Mouse (Mus musculus) forebrain, postnatal 0 days (tissue): ENCODE results near the gene Egflam. TPM values are rescaled to one million over a fixed set of nuclear protein-coding genes. Genes with fewer than 3 reads are reported as not detected.
A peak's percentile ranks its signal among the peaks of the same experiment; 100 is the strongest.

Experiments used
- ATAC-seq: fragments of 200-750 bp; cut with Nextera tagmentation; 2 replicates; pipeline ENCODE4 v1.8.0; 2017; ENCODE audit warnings: mild to moderate bottlenecking, moderate library complexity
- DNase-seq: peaks from one replicate; pipeline ENCODE4 v3.0.0-alpha.2; 2015
- H3K27ac ChIP-seq: fragments of 300-500 bp; sonication (generic); 2 replicates; pipeline ENCODE4 v1.5.1; 2014; ENCODE audit warnings: low read depth, mild to moderate bottlenecking, antibody characterized with exemption, low read length, moderate library complexity, mixed read lengths
- H3K27me3 ChIP-seq: fragments of 300-500 bp; sonication (generic); 2 replicates; pipeline ENCODE4 v1.6.1; 2014; ENCODE audit warnings: mild to moderate bottlenecking, low read length, mixed read lengths; ENCODE audit not compliant: insufficient read depth
- H3K36me3 ChIP-seq: fragments of 300-500 bp; sonication (generic); 2 replicates; pipeline ENCODE4 v1.6.1; 2014; ENCODE audit warnings: mild to moderate bottlenecking, moderate library complexity; ENCODE audit not compliant: insufficient read depth
- H3K4me1 ChIP-seq: fragments of 300-500 bp; sonication (generic); 2 replicates; pipeline ENCODE4 v1.6.1; 2014; ENCODE audit warnings: antibody characterized with exemption; ENCODE audit not compliant: insufficient read depth
- H3K4me2 ChIP-seq: fragments of 300-500 bp; sonication (generic); 2 replicates; pipeline ENCODE4 v1.6.1; 2014; ENCODE audit warnings: low read depth, mild to moderate bottlenecking, moderate library complexity
- H3K4me3 ChIP-seq: fragments of 300-500 bp; sonication (generic); 2 replicates; pipeline ENCODE4 v1.5.1; 2014; ENCODE audit warnings: low read depth, low read length, mixed read lengths
- H3K9ac ChIP-seq: fragments of 300-500 bp; sonication (generic); 2 replicates; pipeline ENCODE4 v1.6.1; 2014; ENCODE audit warnings: mild to moderate bottlenecking
- H3K9me3 ChIP-seq: fragments of 300-500 bp; sonication (generic); 2 replicates; pipeline ENCODE4 v1.6.1; 2016; ENCODE audit warnings: low read length
- CTCF ChIP-seq: sonication (generic); IDR thresholded peaks from 2 replicates; pipeline ENCODE4 v1.5.1; 2016; ENCODE audit warnings: antibody characterized with exemption, control low read depth, low read depth
- WGBS: fragments of 180-500 bp; shearing (Covaris S2); extraction: QIAGEN DNeasy Blood & Tissue Kit; methylation state at CpG from one replicate; pipeline ENCODE4 v1.1.7; 2014; 5-methylcytosine and 5-hydroxymethylcytosine counted together
- polyA plus RNA-seq: library from polyadenylated mRNA; unstranded; fragments of >200 nt; fragmentation: Nextera tagmentation; extraction: Ambion mirVana; gene quantifications from 2 replicates; pipeline ENCODE4 v1.2.1, GENCODE M21; 2015
- total RNA-seq: library from RNA; depleted of rRNA; stranded (reverse); fragments of >200 nt; gene quantifications from 2 replicates; pipeline ENCODE4 v1.2.3, GENCODE M21; 2014

Gene Egflam
- total and polyA plus RNA-seq, 2 experiments from 2014 or later: 4.5 to 5.1 TPM

GRCm38 (mm10) chr15:7295199-7295598, 103.0 kb downstream of the Egflam start:
- 88% methylated on average over 1 of the region's 1 CpGs for WGBS
- H3K27me3 ChIP-seq: no peaks in the 10 kb centered on the region
- H3K4me2 ChIP-seq: no peak overlapping the region
- no peak overlapping the region for H3K27ac ChIP-seq
- no peak for TF ChIP-seq CTCF
- no peak for ATAC-seq
- H3K4me1 ChIP-seq: no peaks in the 10 kb centered on the region
- H3K36me3 ChIP-seq: no peaks in the 10 kb centered on the region
- no peak overlapping the region for H3K9ac ChIP-seq
- H3K9me3 ChIP-seq: no peaks in the 10 kb centered on the region
- no peak overlapping the region for H3K4me3 ChIP-seq
- no peak for DNase-seq

- H3K9me3 ChIP-seq: no peaks in the 10 kb centered on the region
- H3K4me1 ChIP-seq: no peaks in the 10 kb centered on the region
- no peak overlapping the region for H3K9ac ChIP-seq
- no peak overlapping the region for H3K4me2 ChIP-seq
- ATAC-seq: peak; percentile 53; the same call in 1 of the 2 replicates
- no peaks in the 10 kb centered on the region for H3K27me3 ChIP-seq
- DNase-seq: no peak
- no peak overlapping the region for H3K27ac ChIP-seq
- TF ChIP-seq CTCF: no peak
- H3K36me3 ChIP-seq: no peaks in the 10 kb centered on the region
- no peak overlapping the region for H3K4me3 ChIP-seq
Measured at GRCm38 (mm10) chr15:7292854-7293253, 105.3 kb downstream of the Egflam start.

- Histone ChIP-seq H3K4me2 (no peak overlapping the region), H3K36me3 (no peaks in the 10 kb centered on the region), H3K4me1 (no peaks in the 10 kb centered on the region), H3K9me3 (no peaks in the 10 kb centered on the region), H3K27me3 (no peaks in the 10 kb centered on the region), H3K9ac (no peak overlapping the region), H3K27ac (no peak overlapping the region), H3K4me3 (no peak overlapping the region)
- 90% methylated on average over 4 of the region's 4 CpGs for WGBS
- no peak for ATAC-seq
- DNase-seq: no peak
- TF ChIP-seq CTCF: no peak
Measured at GRCm38 (mm10) chr15:7290003-7290402, 108.2 kb downstream of the Egflam start.

- DNase-seq: no peak
- H3K4me2 ChIP-seq: no peak overlapping the region
Measured at GRCm38 (mm10) chr15:7289516-7289915, 108.7 kb downstream of the Egflam start.

GRCm38 (mm10) chr15:7288841-7289424, 109.3 kb downstream of the Egflam start:
- no peak overlapping the region for H3K4me2 ChIP-seq
- no peak overlapping the region for H3K9ac ChIP-seq
- no peak overlapping the region for H3K27ac ChIP-seq
- no peaks in the 10 kb centered on the region for H3K4me1 ChIP-seq
- H3K9me3 ChIP-seq: no peaks in the 10 kb centered on the region
- no peaks in the 10 kb centered on the region for H3K36me3 ChIP-seq
- TF ChIP-seq CTCF: no peak
- 41% methylated on average over 4 of the region's 4 CpGs for WGBS
- no peaks in the 10 kb centered on the region for H3K27me3 ChIP-seq
- ATAC-seq (no peak), DNase-seq (no peak)
- H3K4me3 ChIP-seq: no peak overlapping the region

More at GRCm38 (mm10) chr15:7289516-7289915, 108.7 kb downstream of the Egflam start:
- no peaks in the 10 kb centered on the region for H3K27me3 ChIP-seq
- H3K36me3 ChIP-seq: no peaks in the 10 kb centered on the region
- no peak overlapping the region for H3K9ac ChIP-seq
- H3K4me1 ChIP-seq: no peaks in the 10 kb centered on the region
- H3K9me3 ChIP-seq: no peaks in the 10 kb centered on the region
- no peak for TF ChIP-seq CTCF
- H3K4me3 ChIP-seq: no peak overlapping the region
- ATAC-seq: no peak
- no peak overlapping the region for H3K27ac ChIP-seq
- WGBS: 77% methylated on average over 14 of the region's 14 CpGs

- DNase-seq (no peak), ATAC-seq (no peak)
- Histone ChIP-seq H3K27me3 (no peaks in the 10 kb centered on the region), H3K4me3 (no peak overlapping the region), H3K36me3 (no peaks in the 10 kb centered on the region), H3K9me3 (no peaks in the 10 kb centered on the region), H3K27ac (no peak overlapping the region), H3K4me2 (no peak overlapping the region), H3K9ac (no peak overlapping the region), H3K4me1 (no peaks in the 10 kb centered on the region)
- TF ChIP-seq CTCF: no peak
- WGBS: 81% methylated on average over 3 of the region's 3 CpGs
Measured at GRCm38 (mm10) chr15:7287911-7288310, 110.3 kb downstream of the Egflam start.

- ATAC-seq (no peak), DNase-seq (no peak)
- Histone ChIP-seq H3K4me3 (no peak overlapping the region), H3K9ac (no peak overlapping the region), H3K9me3 (no peaks in the 10 kb centered on the region), H3K27me3 (no peaks in the 10 kb centered on the region), H3K4me2 (no peak overlapping the region), H3K36me3 (no peaks in the 10 kb centered on the region), H3K27ac (no peak overlapping the region), H3K4me1 (no peaks in the 10 kb centered on the region)
- TF ChIP-seq CTCF: no peak
- 42% methylated on average over 6 of the region's 6 CpGs for WGBS
Measured at GRCm38 (mm10) chr15:7281579-7281978, 116.6 kb downstream of the Egflam start.
